Mouse (Mus musculus) thymus, postnatal 4 days (tissue): ENCODE data around the gene Btbd16.
A peak's percentile ranks its signal among the peaks of the same experiment; 100 is the strongest.

ENCODE experiments used
- DNase-seq: peaks from one replicate; pipeline ENCODE4 v3.0.0; 2021

Btbd16 gene

GRCm38 (mm10) chr7:130819624-130820023 lies 45.8 kb downstream of the Btbd16 start:
- DNase-seq, result no peak

DNA sequence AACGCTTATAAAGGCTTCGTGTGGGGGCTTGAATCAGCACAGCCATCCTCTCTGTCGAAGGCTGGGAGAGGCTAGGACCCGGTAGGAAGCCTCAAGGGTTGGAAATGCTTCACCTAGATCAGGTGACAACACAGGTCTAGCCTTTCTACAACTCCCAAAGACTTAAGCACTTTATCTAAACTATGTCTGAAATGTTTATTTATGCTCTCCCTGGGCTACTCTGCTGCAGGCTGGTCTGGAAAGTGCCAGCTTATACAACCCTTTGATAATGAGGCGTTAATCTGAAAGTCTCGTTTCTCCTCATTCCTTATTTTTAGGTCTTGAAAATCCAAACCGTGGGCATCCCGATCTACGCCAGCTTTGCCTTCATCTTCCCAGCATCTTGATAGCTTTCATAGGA lies 50.1 kb downstream of the Btbd16 start:
- no peak for DNase-seq

DNA sequence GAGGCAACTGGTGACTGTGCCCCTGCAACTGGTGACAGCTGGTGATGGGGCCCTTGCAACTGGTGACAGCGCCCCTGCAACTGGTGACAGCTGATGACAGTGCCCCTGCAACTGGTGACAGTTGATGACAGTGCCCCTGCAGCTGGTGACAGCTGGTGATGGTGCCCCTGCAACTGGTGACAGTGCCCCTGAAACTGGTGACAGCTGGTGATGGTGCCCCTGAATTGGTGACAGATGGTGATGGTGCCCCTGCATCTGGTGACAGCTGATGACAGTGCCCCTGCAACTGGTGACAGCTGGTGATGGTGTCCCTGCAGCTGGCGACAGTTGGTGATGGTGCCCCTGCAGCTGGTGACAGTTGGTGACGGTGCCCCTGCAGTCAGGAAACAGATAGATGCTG lies 52.5 kb downstream of the Btbd16 start:
- no peak for DNase-seq

DNA sequence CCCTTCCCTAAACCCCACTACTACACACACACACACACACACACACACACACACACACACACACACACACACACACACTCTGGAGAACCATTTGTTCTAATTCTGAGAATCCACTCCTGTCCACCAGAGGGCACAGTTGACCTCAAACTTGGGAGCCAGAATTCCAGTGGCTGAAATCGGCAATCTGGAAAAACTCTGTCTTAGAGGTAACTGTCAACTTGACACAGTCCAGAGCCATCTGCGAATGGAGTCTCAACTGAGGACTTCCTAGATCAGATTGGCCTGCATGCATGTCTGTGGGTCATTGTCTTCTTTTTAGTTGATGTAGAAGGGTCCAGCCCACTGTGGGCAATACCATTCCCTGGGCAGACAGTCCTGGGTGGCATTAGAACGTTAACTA lies 53.6 kb downstream of the Btbd16 start:
- peak; percentile 29 for DNase-seq

- DNase-seq, result no peak
Observed at GRCm38 (mm10) chr7:130827844-130828403, 54.1 kb downstream of the Btbd16 start.

DNA sequence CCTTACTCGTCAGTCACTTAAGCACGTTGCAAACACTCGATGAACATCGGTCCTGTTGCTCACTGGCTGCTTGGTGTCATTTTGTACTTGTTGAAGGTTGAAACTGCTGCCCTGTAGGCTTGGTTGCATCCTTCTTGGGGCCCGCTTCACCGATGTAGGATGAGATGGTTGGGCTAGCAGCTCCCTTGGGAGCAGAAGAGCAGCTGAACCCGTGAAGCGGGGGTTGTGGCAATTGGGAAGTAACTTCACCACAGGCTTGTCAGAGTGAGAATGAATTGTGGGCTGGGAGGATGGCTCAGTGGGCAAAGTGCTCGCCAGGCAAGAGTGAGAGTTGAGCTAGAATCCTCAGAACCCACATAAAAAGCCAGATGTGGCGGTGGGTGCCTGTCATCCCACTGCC lies 54.6 kb downstream of the Btbd16 start:
- DNase-seq, result peak; percentile 28

- DNase-seq, result no peak
Observed at GRCm38 (mm10) chr7:130831586-130831985, 57.7 kb downstream of the Btbd16 start.

GRCm38 (mm10) chr7:130834299-130834698 lies 60.4 kb downstream of the Btbd16 start:
- peak; percentile 72 for DNase-seq

GRCm38 (mm10) chr7:130834958-130835861 lies 61.3 kb downstream of the Btbd16 start:
- no peak for DNase-seq

- no peak for DNase-seq
Observed at GRCm38 (mm10) chr7:130836066-130836465, 62.2 kb downstream of the Btbd16 start.

- DNase-seq, result no peak
Observed at GRCm38 (mm10) chr7:130837941-130838657, 64.2 kb downstream of the Btbd16 start.

DNA sequence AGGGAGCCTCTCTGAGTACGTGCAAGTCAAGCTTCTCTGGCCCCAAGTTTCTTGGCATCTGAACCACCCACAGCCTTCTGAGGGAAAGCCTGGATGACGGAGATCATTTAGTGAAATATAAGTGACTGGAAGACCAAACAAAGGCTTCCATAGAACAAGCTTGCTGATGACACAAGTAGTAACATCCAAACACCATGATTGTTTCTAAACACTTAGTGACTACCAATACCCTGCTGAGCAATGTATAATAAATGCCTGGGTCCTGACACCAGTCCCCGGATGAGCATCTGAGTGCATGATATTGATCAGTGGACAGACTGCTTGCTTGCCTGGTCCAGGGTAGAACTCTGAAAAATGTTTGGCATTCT lies 64.8 kb downstream of the Btbd16 start:
- DNase-seq, result no peak

- no peak for DNase-seq
Observed at GRCm38 (mm10) chr7:130839380-130840100, 65.7 kb downstream of the Btbd16 start.

DNA sequence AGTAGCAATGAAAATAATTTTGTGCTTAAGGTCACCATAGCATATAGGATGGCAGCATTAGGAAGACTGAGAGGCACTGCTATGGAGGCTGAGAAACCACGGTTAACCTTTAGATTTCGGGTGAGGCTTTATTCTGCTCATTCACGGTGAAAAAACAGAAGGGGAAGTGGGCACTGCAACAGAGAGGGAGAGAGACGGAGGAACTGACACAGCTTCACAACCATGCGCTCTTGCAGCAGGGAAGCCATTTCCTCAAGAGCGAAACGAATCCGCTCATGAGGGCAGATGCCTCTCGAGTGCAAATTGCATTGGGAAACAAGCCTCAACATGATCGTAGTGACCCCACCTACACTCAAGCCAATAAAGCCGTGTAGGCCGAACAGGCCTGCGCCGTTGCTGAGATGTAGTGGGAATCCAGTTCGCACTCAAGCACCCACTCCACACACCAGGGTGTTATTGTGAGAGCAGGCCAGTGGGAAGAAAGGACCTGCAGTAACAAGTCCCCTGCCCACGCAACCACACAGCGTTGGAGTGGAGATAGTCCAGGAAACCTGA lies 73.4 kb downstream of the Btbd16 start:
- DNase-seq, result peak; percentile 25

DNA sequence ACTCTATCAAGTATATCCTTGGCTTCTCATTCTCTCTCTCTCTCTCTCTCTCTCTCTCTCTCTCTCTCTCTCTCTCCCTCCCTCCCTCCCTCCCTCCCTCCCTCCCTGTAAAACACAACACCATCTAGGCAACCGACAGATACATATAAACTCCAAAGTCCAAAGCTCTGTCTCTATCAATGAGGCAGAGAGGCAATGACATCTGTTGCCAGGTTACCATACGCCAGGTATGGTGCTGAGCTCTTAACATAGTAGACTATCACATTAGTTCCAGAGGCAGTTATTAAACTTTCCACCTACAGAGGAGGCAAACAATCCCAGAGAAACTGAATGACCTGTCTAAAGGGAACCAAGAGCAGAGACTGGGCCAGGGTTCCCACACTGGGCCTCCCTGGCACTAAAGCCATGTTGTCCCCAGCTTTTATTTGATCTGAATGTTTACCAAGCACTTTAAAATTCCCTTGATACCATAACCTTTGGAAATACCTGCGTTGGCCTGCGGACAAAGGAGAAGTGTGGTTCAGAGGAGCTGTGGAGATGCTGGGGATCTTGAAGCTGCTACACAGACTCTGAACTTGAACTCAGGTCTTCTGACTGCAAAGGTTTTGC lies 80.9 kb downstream of the Btbd16 start:
- DNase-seq, result no peak

- DNase-seq, result no peak
Observed at GRCm38 (mm10) chr7:130855681-130856080, 81.8 kb downstream of the Btbd16 start.

DNA sequence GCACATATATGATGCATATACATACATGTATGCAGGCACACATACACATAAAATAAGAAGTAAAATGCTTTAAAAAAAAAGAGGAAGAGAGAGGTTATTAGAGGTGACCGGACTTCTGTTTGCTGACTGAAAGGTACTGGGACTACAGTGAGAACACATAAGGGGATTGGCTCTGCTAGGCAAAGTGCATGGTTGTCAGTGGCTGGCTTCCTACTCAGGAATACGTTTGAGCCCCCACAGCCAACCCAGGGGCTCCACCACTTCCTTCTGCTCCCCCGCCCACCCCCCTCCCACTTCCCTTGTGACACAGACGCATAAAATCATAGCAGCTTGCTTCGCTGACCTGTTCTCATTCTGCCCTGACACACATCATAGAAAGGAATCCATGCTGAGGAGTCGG lies 84.1 kb downstream of the Btbd16 start:
- DNase-seq, result peak; percentile 32

GRCm38 (mm10) chr7:130859926-130860325 lies 86.1 kb downstream of the Btbd16 start:
- no peak for DNase-seq

DNA sequence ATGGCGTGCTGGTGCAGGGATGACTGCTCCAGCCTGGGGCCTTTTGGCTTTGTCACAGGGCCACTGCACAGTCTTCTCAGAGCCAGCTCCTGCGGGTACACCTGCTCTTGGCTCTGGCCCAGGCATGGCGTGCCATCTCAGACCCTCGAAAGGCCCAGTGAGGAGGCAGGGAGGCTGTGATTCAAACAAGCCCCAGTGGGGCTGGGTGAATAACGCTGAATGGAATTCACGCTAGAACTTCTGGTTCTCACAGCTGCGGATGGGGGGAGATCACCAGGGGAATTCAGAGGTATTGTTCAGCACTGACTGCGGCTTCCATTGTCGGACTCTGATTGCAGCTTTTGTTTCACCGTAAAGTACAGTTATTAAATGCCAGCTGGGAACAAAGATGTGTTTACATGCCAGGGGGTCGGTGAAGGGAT lies 86.9 kb downstream of the Btbd16 start:
- no peak for DNase-seq

DNA sequence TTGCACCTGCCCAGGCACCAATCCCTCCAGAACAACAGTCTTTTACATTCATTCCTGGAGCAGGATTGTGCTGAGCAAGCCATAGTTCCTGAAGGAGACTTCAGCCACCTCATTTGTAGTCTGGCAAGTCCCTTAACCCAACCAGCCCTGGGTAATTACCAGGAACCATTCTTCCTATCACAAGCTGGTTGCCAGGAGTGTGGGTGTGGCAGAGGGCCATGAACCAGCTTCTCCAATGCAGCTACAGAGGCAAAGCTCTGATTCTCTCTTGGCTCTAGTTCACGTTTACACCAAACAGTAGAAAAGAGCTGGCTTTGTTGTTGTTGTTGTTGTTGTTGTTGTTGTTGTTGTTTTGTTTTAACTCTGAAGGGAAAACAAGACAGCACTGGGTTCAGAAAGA lies 88.6 kb downstream of the Btbd16 start:
- no peak for DNase-seq

GRCm38 (mm10) chr7:130864711-130865110 lies 90.8 kb downstream of the Btbd16 start:
- DNase-seq, result no peak
